Mouse (Mus musculus) limb, embryonic 14.5 days (tissue): ENCODE measurements at regions not wholly inside any gene's neighbourhood (a gene's known extent, or its start where the extent isn't known, plus 50 kb on each side); places are given as distances from the start of the nearest gene placed in this dataset.

Experiments
- ATAC-seq: fragments of 200-750 bp; cut with Nextera tagmentation; 2 replicates; pipeline ENCODE4 v1.8.0; 2017; ENCODE audit warnings: low read depth, moderate number of reproducible peaks, moderate TSS enrichment; ENCODE audit not compliant: low FRiP score
- DNase-seq: peaks from one replicate; pipeline ENCODE4 v3.0.0-alpha.2; 2015; ENCODE audit warnings: low spot score
- H3K27ac ChIP-seq: fragments of 300-500 bp; sonication (generic); replicated peaks from 2 replicates; pipeline ENCODE4 v1.5.1; 2014; ENCODE audit warnings: low read depth, mild to moderate bottlenecking, low read length, moderate library complexity, mixed read lengths
- H3K27me3 ChIP-seq: fragments of 300-500 bp; sonication (generic); 2 replicates; pipeline ENCODE4 v1.6.1; 2014; ENCODE audit warnings: low read length, mixed read lengths; ENCODE audit not compliant: control insufficient read depth, insufficient read depth
- H3K36me3 ChIP-seq: fragments of 300-500 bp; sonication (generic); 2 replicates; pipeline ENCODE4 v1.6.1; 2014; ENCODE audit warnings: mild to moderate bottlenecking, low read length, moderate library complexity, mixed read lengths; ENCODE audit not compliant: control insufficient read depth, insufficient read depth
- H3K4me1 ChIP-seq: fragments of 300-500 bp; sonication (generic); 2 replicates; pipeline ENCODE4 v1.6.1; 2014; ENCODE audit warnings: antibody characterized with exemption, low read length, mixed read lengths; ENCODE audit not compliant: control insufficient read depth, insufficient read depth
- H3K4me2 ChIP-seq: fragments of 300-500 bp; sonication (generic); replicated peaks from 2 replicates; pipeline ENCODE4 v1.6.1; 2014; ENCODE audit warnings: low read depth, mild to moderate bottlenecking, low read length, moderate library complexity; ENCODE audit not compliant: severe bottlenecking
- H3K4me3 ChIP-seq: fragments of 300-500 bp; sonication (generic); replicated peaks from 2 replicates; pipeline ENCODE4 v1.5.1; 2014; ENCODE audit warnings: low read length
- H3K9ac ChIP-seq: fragments of 300-500 bp; sonication (generic); 2 replicates; pipeline ENCODE4 v1.6.1; 2014; ENCODE audit warnings: mild to moderate bottlenecking, low read depth, low read length, moderate library complexity; ENCODE audit not compliant: severe bottlenecking
- H3K9me3 ChIP-seq: fragments of 300-500 bp; sonication (generic); 2 replicates; pipeline ENCODE4 v1.6.1; 2016; ENCODE audit warnings: low read length; ENCODE audit not compliant: control insufficient read depth
- POLR2A ChIP-seq: fragments of 200-500 bp; IDR thresholded peaks from 2 replicates; pipeline ENCODE4 v1.8.0; 2012; ENCODE audit warnings: inconsistent platforms, mild to moderate bottlenecking, moderate library complexity, borderline replicate concordance; ENCODE audit not compliant: insufficient read depth, insufficient read length; ENCODE audit errors: extremely low read depth
- WGBS: fragments of 180-500 bp; shearing (Covaris S2); extraction: QIAGEN DNeasy Blood & Tissue Kit; methylation state at CpG from one replicate; pipeline ENCODE4 v1.1.7; 2014; 5-methylcytosine and 5-hydroxymethylcytosine counted together

- H3K4me3 ChIP-seq: no peak overlapping the region
- no peaks in the 10 kb centered on the region for H3K36me3 ChIP-seq
- 85% methylated on average over 7 of the region's 7 CpGs for WGBS
- H3K27ac ChIP-seq: no peak overlapping the region
- H3K27me3 ChIP-seq: no peaks in the 10 kb centered on the region
- H3K4me2 ChIP-seq: no peak overlapping the region
- DNase-seq (peak; percentile 0), ATAC-seq (no peak)
- H3K4me1 ChIP-seq: no peaks in the 10 kb centered on the region
- no peak for TF ChIP-seq POLR2A
- no peak overlapping the region for H3K9ac ChIP-seq
- no peaks in the 10 kb centered on the region for H3K9me3 ChIP-seq
These were observed 116.5 kb upstream of the Creb1 start for GRCm38 (mm10) chr1:64415906-64416305.

- TF ChIP-seq POLR2A: no peak
- no peaks in the 10 kb centered on the region for H3K36me3 ChIP-seq
- 87% methylated on average over 4 of the region's 4 CpGs for WGBS
These were observed 119.3 kb upstream of the Creb1 start for GRCm38 (mm10) chr1:64413181-64413560.

GRCm38 (mm10) chr1:64412481-64413180 is 119.8 kb upstream of the Creb1 start:
- Histone ChIP-seq H3K27me3 (no peaks in the 10 kb centered on the region), H3K27ac (no peak overlapping the region), H3K9ac (no peak overlapping the region), H3K4me3 (no peak overlapping the region), H3K36me3 (no peaks in the 10 kb centered on the region), H3K4me1 (no peaks in the 10 kb centered on the region), H3K9me3 (no peaks in the 10 kb centered on the region), H3K4me2 (no peak overlapping the region)
- DNase-seq (no peak), ATAC-seq (no peak)
- TF ChIP-seq POLR2A: no peak
- WGBS: 58% methylated on average over 10 of the region's 10 CpGs

More at GRCm38 (mm10) chr1:64413181-64413560, 119.3 kb upstream of the Creb1 start:
- H3K4me1 ChIP-seq: no peaks in the 10 kb centered on the region
- ATAC-seq (no peak), DNase-seq (no peak)
- no peaks in the 10 kb centered on the region for H3K9me3 ChIP-seq
- H3K27ac ChIP-seq: no peak overlapping the region
- H3K4me2 ChIP-seq: no peak overlapping the region
- no peak overlapping the region for H3K4me3 ChIP-seq
- no peaks in the 10 kb centered on the region for H3K27me3 ChIP-seq
- no peak overlapping the region for H3K9ac ChIP-seq

- no peak for DNase-seq
- no peak overlapping the region for H3K4me3 ChIP-seq
- no peaks in the 10 kb centered on the region for H3K4me1 ChIP-seq
- H3K27ac ChIP-seq: no peak overlapping the region
- no peak for TF ChIP-seq POLR2A
- H3K4me2 ChIP-seq: no peak overlapping the region
- no peaks in the 10 kb centered on the region for H3K27me3 ChIP-seq
- no peaks in the 10 kb centered on the region for H3K36me3 ChIP-seq
- H3K9ac ChIP-seq: no peak overlapping the region
- ATAC-seq: no peak
- H3K9me3 ChIP-seq: no peaks in the 10 kb centered on the region
- 89% methylated on average over 4 of the region's 4 CpGs for WGBS
These were observed 120.5 kb upstream of the Creb1 start for GRCm38 (mm10) chr1:64411851-64412480.

GRCm38 (mm10) chr1:64408807-64409582 is 123.5 kb upstream of the Creb1 start:
- Histone ChIP-seq H3K9ac (no peak overlapping the region), H3K9me3 (no peaks in the 10 kb centered on the region), H3K36me3 (no peaks in the 10 kb centered on the region), H3K4me2 (no peak overlapping the region), H3K4me3 (no peak overlapping the region), H3K4me1 (no peaks in the 10 kb centered on the region), H3K27ac (no peak overlapping the region), H3K27me3 (no peaks in the 10 kb centered on the region)
- DNase-seq (peak; percentile 62), ATAC-seq (no peak)
- 44% methylated on average over 4 of the region's 4 CpGs for WGBS
- no peak for TF ChIP-seq POLR2A
